Mouse (Mus musculus) frontal cortex, postnatal 36 days (tissue): Measurements from ENCODE around the gene Flywch2.
"Not testable (repeated sequence)": the region's sequence is repeated elsewhere in the genome, so short reads cannot be mapped to it uniquely, and the experiment has no call there.

Source experiments
- DNase-seq, 2 experiments: peaks; one replicate each; pipeline ENCODE4 v3.0.0; 2022; ENCODE audit warnings: low spot score in 2 of 2

Gene Flywch2

DNA sequence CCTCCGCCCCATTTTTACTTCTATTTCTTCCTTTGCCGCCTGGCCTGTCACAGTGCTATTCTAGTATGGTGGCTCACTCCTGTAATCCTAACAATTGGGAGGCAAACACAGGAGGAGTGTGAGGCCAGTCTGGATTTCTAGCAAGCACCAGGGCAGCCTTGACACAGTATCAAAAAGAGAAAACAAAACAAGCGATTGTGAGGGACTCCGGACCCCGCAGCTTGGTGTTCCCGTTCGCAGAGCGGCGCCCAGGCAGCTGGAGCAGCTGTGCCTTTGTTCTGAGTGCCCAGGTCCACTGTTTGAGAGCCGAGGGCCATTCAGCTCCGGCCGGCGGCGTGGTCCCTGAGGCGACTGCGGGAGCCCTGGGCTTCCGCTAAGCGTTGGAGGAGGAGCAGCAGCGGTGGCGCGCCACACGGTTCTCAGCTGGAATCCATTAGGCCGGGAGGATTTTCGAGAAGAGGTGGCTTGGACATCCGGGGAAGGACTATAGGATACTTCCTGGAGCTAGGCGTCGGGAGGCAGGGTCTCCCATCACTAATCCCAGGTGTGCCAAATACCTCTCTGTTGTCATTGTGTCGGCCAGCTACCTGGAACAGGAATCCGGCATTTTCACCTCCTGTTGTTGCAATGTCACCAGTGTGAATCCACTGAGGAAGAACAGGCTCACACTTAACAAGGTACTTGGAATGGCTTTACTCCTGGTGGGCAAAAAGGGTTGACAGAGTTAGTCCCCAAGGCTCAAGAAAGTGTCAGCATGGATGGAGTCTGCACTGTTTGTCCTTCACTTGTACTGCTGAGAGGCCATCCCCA, 4.6 kb upstream of the Flywch2 start, which contains the start of gene Srrm2:
TSS of gene Srrm2 (plus strand) at position 264 of the 810 bp plus-strand sequence.
- peak; percentile 49 to 54 for DNase-seq

DNA sequence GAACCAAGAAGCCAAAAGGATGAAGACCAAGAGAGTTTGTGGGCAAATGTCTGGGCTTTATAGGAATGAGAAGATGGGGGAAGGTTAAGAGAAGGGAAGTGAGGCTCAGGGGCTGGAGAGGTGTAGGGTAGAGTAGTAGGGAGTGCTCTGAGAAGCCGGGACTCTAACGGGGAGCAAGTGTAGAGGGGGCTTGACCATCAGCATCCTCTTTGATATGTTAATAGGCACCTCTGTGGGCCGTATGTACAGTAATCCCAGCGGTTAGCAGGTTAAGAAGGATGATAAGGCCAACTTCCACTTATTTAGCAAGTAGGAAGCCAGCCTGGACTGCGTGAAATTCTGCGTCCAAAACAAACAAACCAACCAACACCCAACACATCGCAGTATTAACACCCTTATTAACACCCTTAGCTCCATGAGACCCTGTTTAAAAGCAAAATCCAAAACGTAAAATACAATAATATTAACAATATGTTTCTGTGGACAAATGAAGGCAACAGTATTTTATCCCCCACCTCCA, 3.9 kb upstream of the Flywch2 start:
- DNase-seq: no peak

DNA sequence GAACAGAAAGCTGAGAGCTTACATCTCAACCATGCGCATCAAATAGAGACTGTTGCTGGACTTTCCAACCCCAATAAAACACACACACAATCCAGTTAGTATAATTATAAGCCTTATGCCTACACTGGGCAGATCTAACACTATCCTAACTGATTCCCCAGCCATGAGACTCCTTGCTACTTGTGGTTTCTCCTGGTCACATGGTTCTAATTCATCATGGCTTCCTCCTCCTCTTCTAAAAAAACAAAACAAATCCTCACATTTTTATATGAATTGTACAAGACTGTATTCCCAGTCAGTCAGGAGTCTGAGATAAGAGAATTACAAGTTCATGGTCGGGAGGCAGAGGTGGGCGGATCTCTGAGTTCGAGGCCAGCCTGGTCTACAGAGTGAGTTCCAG, 3.1 kb upstream of the Flywch2 start:
- no peak for DNase-seq

DNA sequence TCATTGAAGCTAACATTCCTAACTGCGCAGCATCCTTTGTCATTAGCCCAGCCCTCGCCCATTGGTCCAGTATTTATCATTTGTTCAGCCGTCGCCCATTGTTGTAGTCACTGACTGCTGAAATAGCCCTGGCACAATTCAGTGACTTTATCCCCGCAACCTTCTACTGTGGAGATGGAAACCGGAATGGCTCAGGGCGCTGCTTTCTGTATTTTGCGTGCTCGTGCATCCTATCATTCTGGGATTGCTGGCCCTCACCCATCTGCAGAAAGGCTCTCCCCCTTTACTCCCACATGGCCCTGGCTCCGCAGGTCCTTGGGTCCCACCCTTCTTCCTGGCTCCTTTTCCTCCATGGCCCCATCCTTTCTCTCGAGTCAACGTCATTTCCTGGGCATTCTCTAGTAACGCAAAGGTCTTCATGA, 640 bp upstream of the Flywch2 start:
- DNase-seq: peak in 1 of 2 experiments; percentile 39

DNA sequence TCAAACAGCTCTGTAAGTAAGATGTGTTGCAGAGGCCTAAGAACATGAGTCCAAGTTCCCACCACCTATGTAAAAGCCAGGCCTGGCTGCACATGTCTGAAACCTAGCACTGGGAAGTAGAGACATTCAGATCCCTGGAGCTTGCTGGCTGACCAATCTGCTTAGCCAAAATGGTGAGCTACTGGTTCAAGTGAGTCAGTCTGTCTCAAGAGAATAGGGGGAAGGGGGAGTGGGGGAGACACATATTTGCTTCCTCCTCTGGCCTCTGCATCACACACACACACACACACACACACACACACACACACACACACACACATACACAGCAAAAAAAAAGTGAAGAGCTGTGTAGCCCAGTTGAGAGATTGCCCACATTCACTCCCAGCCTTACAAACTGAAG, 2.5 kb downstream of the Flywch2 start:
- no peak for DNase-seq

DNA sequence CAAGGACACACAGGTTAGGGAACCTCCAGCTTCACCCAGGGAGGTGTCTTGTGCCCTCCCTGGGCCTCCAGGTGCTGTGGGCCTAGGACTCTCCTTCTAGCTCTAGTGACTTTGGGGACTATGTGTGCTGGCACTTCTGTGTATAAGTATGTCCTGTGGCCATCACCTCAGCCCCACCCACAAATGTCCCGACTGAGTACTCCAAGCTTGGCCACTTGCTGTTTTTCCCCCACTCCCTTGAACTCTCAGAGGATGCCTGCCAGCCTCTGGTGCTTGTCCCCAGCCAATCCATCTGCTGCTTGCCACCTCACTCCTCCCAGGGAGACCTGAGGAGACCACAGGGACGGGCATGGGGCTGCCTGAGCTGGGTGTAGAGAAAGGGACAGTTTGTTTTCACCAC, 7.4 kb downstream of the Flywch2 start:
- DNase-seq: no peak

DNA sequence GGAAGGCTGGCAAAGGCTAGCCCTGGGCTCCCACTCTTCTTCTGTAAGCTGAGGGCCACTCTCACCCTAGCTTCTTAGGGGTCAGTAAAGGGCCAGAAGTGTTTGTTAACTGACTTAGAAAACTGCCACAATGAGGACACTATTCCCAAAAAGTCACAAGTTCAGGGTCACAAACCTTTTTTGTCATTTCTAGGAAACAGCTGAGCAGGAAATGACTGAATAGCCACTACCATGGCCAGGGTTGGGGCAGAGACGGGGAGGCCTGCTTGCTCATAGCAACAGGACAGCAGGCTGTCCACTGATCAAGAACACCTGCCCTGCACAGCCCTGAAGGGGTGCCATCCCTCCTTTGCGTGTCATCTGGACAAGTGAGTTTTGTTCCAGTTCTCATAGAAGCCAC, 8.7 kb downstream of the Flywch2 start:
- no peak for DNase-seq

DNA sequence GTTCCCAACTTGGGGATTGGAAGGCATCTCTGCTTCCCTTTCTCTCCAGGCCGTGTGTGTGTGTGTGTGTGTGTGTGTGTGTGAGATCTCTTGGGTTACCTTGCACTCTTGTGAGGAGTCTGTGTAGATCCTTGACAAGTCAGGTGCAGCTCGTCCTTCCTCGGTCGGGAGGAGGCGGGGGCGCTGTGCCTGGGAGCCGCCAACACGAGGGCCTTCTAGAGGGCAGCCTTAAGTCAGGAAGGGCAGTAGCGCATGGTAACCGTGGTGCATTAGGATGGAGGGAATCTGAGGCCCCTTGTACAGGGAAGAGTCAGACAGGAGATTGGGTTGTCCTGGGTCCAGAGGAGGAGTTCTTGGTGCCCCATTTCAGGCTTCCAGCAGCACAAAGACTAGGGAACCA, 9.7 kb downstream of the Flywch2 start:
- no peak for DNase-seq

DNA sequence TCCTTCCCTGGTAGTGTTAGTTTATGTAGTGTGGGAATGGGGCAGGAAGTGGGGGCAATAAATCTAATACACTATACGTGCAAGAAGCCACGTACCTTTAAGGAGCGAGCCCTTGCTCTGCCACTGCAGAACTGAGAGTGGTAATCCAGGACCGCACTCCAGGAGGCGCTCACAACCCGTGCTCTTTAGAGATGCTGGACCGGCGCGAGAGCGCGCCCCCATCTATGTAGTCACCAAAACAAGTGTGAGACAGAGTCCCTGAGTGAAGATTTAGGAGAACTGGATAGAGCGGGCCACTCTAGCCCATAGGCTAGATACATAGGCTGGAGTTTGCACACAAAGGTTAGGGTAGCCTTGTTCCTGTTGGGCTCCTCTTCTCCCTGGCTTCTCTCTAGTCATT, 11.8 kb downstream of the Flywch2 start:
- DNase-seq: peak; percentile 78 to 86

DNA sequence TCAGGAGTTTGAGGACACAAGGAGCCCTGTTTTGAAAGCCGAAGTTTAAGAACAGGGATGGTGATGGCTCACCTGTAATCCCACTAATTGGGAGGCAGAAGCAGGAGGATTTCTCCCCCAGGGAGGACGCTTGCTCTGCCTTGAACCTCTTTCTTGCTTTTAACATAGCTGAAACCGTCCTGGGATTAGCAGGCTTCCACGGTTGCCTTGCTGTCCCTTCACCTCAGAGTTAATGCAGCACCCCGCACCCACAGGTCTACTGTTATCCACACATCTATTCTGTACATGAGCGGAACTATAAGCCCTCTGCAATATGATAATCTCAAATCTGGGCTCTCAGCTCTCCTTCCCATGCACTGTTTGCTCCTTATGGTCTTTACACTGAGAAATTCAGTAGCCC, 12.2 kb downstream of the Flywch2 start:
- no peak for DNase-seq

DNA sequence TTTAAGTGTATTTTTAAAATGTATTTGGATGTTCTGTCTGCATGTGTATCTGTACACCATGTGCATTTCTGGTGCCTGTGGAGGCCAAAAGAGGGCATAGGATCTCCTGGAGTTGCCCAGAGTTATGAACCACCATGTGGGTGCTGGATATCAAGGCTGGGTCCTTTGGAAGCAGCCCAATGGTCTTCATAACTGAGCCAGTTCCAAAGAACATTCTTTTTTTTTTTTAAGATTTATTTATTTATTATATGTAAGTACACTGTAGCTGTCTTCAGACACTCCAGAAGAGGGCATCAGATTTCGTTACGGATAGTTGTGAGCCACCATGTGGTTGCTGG, 13.7 kb downstream of the Flywch2 start:
- DNase-seq: not testable (repeated sequence)

DNA sequence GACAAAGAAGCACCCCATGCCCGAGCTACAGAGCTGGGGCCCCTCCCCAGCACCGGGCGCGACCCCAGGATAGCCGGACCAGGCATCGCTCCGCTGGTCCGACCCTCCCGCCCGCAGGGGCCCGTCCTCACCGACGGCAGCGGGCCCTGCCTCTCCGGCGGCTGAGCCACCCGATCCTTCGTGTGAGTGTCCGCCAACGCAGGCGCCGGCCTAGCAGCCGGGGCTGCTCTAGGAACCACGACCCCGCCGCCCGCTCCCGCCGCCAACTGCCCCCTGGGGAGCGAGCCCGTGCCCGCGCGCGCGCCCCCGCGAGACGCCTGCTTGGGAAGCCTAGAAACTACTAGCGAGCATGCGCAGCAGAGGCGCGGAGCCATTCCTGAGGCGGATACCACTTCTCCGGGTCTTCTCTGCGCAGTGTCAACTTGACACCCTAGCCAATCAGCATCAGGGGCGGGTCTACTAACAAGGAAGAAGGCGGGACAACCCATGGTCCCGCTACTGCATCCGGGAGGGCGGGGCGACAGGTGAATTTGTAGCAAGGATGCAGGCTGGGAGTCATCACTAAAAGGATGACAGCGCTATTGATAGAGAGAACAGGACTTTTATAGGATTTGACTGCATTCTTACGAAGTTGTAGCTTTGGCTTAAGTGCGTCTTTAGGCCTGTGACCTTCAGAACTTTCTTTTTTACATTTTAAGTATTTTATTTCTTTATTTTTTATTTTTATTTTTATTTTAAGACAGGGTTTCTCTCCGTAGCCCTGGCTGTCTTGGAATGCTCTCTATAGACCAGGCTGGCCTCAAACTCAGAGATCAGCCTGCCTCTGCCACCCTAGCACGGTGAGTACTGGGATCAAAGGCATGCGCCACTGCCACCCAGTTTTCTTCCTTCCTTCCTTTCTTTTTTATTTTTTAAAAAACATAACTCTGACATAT, 14.3 kb downstream of the Flywch2 start, which contains the start of gene Flywch1:
TSS of gene Flywch1 (minus strand) at position 319 of the 935 bp plus-strand sequence.
- peak; percentile 98 to 99 for DNase-seq

DNA sequence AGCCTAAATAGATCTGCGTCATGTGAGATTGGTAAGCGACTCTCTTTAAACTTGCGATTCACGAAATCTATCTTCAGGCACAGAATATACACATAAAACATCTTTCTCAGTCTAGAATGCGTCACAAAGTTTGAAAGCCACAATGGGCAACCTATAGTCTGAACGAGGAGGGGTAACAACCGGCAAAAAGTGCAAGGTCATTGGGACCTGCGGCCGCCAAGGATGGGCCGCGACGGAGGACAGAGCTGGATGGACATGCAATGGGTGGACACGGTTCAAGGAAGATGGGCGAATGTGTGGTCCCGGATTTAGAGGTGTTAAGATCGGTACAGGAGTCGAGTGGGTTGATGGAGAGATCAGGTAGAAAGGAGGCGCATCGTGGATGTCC, 15.0 kb downstream of the Flywch2 start:
- DNase-seq: peak in 1 of 2 experiments; percentile 51

DNA sequence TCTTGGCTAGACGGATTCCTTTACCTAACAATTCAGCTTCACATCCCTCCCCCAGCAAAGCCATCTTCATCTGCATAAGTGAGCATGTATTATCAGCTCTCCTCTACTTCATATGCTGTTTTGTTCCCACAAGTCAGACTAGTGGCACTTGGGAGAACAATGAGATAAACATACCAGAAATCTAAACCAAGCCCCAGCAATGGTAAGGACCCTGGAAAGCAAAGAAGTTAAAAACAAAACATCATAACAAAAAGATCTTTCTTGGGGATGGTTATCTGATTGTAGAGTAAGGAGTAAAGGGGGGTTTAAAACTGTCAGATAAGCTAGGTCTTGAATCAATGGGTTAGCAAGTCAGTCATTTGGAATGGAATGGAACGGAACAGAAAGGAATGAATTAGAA, 15.4 kb downstream of the Flywch2 start:
- no peak for DNase-seq

DNA sequence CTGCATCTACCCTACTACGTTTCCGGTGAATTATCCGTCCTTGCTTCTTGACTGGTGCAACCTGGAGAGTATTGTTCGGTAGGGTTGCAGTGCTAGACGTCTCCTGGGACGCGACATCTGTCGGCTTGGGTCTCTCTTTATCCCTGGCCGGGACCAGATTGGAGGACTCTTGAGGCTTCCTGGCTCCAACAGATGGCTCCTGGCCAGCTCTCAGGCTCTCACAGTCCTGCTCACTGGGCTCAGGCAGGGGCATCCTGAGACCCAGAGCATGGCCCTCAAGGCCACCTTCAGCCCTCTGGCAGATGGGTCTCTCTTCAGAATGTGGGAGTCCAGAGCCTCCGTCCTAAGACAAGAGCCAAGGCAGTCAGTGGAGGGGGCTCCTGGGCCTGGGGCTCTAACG, 22.9 kb downstream of the Flywch2 start:
- DNase-seq: no peak

DNA sequence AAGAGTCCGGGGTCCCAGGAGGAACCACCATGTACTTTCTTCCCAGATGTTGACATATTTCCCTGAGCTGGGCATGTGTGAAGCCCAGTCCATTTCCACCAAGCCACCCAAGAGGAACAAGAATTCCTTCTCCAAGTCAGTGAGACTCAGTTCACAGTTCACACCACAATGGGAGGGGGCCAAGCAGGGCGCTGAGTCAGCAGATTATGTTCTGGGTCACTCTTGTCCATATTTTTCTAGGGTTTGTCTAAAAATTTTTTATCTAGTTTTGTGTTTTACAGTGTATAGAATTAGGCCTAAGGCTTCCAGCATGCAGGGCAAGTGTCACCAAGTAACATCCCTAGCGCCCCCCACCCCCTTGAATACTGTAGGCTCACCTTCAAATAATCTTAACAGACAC, 24.7 kb downstream of the Flywch2 start:
- no peak for DNase-seq

DNA sequence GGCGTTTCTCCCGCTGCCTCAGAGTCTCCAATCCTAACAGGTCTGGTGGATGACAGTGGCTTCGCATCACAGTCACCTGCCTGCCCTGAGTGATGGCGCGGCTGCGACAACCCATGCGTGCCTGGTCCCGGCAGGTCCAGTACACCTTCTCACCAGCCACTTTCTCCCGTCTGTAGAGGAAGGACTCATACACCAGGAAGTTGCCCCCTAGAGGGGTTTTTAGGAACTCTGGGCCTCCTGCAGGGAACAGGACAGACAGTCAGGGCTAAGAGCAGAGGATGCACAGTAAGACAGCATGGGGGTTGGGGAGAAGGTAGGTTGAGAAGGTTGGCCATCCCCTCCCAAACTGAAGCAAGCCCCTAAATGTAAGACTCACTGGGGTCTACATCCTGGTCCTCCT, 25.6 kb downstream of the Flywch2 start:
- DNase-seq: no peak

DNA sequence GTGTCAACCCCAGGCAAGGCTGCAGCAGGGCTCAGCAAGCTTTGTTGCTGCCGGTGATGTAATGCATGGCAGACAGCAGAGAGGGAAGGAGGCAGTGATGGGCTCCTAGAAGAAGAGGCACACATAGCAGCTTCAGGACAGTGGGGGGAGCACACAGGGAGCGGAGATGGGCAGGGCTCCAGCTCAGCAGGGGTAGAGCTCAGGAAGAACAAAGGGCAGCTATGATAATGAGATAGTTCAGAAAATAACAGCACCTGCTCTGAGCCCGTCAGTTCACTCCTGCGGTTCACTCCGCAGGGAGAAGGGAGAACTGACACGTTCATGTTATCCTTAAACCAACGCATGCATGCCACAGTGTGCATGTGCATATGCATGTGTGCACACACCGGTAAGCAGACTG, 27.1 kb downstream of the Flywch2 start:
- DNase-seq: no peak

DNA sequence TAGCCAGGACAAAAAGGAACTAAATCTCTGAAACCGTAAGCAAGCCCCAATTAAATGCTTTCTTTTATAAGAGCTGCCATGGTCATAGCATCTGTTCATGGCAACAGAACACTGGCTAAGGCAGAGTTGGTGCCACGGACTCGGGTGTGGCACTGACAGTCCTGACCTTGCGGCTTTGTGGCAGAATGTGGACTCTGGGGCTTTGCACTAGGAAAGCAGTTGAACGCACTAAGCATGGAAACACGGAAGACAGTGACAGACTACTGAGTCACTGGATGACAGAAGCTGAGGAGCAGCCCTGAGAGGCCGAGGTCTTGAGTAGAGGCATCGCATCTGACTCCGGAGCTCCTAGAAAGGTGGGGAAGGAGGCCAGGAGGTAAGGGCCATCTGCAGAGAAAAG, 28.3 kb downstream of the Flywch2 start:
- DNase-seq: no peak

DNA sequence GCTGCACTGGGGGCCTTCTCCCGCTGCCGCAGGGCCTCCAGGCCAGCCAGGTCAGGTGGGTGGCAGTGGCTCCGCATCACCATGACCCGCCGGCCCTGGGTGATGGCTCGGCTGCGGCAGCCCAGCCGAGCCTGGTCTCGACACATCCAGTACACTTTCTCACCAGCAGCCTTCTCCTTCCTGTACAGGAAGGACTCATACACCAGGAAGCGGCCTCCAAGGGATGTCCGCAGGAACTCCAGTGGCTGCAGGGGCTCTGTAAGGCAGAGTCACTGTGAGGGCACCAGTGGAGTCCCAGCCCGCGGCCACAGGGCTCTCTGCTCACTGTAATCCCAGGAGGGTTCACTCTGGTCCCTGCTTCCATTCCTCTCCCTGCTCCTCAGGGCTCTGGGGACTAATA, 30.2 kb downstream of the Flywch2 start:
- no peak for DNase-seq

DNA sequence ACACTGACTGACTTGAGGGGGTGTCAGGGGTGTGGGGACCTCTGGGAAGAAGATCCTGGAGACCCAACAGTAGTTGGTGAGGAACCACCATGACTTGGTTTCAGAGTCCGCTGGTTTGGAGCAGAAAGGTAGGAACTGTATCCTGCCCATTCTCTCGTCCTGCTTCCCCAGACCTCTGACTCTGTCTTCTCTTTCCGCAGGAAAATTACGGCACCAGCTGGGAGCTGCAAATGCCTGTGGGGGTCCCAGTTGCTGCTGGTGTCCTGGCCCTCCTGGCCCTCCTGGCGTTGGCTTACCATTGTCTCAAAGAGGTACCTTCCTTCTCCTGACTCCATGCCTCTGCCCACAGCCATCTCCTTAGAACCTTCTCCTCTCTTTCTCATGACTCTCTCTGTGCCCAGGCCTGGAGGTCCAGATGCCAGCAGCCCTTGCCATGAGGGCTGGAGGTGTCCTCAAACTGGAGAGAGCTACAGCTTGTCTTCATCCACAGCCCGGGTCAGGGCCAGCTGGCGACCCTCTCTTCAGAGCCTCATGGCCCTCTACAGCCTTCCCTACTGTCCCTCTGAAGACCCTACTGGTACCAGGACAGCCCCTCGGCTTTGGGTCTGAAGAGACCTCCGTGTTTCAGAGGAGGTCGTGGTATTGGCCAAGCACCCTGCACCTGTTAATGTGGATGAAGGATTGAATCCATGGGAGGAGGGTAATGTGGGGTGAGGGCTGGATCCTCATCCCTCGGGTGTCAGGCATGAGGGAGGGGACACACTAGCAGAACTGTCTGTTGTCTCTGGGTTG, 36.3 kb downstream of the Flywch2 start:
- no peak for DNase-seq
